Mouse (Mus musculus) lung, postnatal 14 days (tissue): ENCODE data around the gene Fam185a.

Experiments
- DNase-seq: peaks from one replicate; pipeline ENCODE4 v3.0.0; 2021

Gene Fam185a

DNA sequence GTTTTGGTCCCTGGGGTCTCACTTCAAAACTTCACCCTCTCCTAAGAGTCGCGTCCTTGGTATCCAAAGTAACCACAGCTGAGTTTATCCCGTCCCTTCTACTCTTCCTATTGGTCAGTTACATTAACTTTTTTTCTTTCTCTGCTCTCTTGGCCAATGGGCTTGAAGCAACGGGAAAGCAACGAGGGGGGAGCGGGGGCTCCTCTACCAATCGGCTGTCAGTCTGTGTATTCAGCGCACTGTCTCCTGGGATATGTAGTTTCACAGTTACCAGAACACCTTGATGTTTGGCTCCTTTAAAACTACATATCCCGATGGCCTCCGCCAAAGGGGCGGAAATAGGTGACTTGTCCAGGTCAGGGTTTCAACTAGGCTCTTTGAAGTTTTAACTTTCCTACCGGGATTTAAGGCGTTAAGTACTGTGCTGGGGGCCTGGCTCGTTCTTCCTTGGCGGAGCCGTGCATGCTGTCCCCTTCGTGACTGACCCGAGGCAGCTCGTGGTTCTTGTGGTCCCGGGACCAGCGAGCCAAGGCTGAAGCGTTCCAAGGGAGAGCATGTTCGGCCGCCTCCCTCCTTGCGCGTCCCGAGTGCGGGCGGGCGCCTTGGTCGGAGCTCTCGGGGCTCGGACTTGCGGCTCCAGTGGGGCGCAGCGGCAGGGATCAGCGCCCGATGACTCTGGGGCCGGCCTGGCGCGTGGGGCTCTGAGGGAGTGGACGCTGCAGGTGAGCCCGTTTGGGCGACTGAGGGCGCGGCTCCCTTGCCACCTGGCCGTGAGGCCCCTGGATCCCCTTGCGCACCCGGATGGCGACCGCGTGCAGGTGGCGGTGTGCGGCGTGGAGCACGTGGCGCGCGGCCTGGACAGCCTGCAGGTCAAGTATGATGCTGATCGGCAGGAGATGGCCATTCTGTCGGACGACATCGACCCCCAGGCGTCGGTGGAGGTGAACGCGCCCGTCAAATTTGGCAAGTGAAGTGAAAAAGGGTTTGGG is at the start of gene Fam185a, which contains the start of gene Ccdc146:
Gene Fam185a, plus strand, starts transcription at position 345 of the 989 bp plus-strand sequence.
Gene Ccdc146, minus strand, starts transcription at position 64 of the 989 bp plus-strand sequence.
- peak; percentile 90 for DNase-seq

DNA sequence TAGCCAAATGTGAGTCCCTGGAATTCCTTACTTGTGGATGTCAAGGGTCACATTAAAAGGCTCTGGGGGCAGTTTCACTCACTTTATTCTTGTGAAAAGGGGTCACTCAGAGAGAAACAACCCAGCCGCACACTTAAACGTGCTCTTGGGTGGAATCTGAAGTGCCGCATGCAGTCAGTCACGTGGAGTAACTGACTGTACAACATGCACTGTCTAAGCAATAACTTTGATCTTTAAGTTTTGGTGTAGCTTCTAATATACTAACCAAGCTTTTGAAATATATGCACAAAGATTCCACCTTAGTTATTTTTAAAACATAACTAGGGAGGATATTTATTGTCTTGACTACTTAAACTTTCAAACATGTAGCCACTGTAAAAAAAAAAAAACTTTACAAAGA is 47.8 kb upstream of the Fam185a start:
- no peak for DNase-seq

DNA sequence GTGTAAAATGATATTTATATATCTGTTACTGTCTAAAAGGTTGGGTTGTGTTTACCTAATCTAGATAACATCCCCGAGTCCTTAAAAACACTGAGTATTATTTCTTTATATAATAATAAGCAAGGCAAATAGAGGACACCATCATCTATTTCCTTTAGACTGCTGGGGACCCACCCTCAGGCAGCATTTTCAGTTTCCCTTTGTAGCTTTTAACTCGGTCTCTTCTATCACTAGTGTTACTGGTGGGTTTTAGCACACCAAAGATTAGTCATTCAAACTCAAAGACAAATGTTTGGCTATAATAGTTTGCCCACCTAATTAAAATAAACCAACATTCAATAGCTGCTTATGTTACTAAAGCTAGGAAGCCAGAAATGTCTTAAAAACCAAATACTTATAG is 46.4 kb upstream of the Fam185a start:
- no peak for DNase-seq

DNA sequence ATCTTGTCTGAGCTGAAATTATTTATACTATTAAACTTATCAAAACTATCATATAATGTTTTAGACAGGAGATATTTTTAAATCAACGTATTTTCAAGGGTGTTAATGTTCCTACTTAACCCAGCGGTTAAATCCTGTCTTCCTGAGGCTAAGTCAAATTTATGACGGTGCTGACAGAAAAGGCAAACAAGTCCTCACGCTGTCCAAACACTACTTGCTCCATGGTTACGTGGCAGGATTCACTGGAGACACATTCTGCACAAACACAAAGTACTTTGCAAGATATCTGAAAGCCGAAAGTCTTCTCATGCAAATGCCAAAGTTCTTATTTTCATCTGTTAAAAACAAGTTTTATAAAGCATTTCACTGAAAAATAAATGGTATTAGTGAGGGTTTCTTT is 42.8 kb upstream of the Fam185a start:
- DNase-seq, result no peak

DNA sequence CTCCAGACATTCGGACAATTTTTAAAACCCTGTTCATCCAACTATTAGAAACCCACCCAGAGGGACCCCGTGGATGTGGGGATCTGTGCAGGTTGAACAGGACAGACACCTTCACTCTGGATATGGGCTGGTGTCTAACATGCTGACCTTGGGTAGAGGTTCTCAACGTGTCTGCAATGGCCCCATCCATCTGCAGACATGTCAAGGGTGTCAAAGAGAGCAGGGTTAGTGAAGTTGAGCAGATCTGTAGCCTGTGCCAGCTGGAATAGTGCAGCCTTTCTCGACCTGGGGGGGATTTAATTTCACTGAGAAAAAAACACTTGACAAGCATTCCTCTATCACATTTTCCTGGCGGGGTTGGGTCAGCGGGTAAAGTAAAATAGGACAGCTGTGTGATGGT is 42.1 kb upstream of the Fam185a start:
- DNase-seq, result no peak

DNA sequence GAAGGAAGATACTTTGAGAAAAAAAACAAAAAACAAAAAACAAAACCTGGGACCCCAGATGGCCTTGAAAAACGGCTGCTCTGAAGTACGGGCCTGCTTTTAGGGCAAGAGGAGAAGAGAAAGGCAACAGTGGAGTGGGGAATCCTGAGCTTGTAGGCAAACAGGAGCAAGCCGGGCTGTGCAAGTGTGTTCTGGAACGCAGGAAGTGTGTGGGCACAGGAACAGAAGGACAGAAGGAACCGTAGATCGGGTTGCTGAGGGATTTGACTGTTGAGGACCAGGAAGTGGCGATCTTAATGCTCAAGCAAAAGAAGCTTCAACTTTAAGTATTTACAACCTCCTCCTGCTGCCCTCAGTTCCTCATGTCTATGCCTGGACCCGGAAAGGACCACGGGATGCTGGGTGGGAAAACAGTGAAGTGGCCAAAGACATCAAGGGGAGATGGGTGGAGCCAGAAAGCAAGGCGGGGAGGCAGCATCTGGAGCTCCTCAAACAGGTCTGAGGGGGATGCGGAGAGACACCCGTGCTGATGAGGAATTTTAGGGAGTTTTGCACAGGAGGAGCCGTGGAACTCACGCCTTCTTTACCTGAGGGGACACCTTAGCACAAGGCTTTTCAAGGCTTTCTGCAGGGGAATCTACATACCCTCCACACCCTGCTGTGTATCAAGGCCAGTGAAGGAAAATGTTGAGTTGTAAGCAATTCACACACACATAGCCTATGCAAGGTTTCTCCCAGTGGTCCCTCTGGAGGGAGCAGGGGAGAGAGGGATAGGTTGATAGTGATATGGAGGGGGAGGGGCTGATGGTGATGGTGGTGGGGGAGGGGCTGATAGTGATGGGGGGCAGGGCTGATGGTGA is 41.1 kb upstream of the Fam185a start:
- DNase-seq, result no peak

DNA sequence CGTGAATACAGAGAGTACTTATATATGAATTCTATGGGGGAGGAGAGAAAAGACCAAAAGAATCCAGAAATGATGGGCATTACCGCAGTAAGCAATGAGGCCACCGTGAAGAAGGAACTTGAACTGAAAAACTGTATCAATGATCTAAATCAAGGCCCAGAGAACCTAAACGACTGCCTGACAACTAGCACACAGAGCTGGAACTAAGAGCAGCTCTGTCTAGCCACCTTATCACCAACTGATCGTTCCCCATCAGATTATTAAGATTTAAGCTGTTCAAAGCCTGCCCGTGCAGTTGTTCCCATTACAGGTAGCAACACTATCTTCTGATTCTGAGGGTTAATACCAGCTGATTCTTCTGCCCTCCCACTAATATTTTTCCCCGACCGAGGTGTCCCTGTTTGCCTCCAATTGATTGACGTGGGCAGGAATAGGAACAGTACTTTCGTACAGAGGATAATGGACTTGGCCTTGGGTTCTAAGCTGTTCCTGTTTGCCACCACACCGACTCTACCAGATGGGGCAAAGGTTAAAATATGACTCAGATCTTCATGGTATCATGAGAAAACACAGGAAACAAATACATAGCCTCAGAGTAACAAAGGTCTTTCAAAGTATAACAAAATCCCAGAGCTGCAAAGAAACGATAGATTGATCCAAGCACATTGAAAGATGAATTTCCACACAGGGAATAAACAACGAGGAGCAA is 40.4 kb upstream of the Fam185a start:
- DNase-seq, result no peak

DNA sequence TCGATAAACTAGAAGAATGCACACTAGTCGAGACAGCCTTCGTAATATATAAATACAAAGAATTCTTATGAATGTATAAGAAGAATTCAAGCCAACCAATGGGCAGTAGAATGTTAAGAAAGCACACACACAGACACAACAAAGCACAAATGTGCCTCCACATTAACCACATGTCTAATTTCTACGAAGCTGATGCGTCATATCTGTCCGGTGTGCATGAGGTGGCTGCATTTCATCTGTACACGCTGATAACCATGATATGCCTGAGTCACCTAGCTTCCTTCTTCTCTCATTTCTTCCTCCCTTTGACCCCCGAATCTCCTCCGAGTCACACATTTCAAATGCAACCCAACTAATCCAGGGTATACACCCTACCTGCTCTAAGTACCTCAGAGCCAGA is 39.8 kb upstream of the Fam185a start:
- DNase-seq, result no peak

DNA sequence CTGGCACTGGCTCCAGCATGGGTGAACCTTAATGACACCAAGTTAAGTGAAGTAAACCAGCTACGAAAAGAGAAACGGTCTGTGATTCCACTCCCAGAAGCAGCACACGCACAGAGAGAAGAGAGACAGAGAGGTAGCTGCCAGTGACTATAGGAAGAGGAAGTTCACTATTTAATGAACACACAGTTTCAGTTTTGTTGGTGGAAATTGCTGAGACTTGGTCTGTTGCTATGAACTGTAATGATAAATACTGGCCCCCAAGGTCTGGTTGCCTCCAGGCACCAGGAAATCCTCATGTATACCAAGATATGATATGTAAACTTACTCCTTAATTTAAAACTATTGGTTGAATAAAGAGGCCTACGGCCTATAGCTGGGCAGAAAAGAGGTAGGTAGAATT is 38.3 kb upstream of the Fam185a start:
- no peak for DNase-seq

DNA sequence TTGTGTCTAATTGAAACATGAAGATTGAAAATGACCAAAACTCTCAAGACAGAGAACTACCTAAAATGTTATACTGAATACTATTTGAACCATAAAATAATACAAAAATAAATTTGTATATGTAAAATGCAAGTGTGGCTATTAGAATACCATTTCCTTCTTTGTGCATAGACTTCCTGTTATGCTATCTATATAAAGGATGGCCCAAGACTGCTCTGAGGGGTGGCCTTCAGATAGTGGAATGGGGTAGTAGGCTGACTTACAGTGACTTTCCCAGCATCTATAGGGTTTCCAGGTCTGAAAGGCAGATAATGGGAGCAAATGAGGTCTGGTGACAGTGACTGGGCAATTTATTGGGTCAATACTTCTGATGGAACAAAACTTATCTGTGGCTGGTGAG is 37.4 kb upstream of the Fam185a start:
- DNase-seq, result no peak

DNA sequence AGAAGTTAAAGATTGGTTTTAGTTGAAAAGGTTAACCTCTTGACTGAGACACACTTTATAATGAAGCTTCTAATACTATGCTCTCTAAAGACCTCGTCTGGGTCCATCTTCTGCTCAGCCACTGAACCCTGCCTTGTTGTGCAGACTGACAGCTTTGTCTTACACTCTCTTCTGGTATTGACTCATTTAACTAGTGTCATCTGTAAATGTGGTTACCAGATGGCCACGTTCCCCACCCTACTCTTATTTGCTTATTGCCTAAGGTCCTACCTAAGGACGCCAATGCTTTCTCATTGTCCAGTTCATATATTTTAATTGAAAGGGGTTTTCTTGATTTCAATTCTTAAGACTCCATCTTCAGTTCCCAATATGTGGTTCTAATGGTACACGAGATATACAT is 35.9 kb upstream of the Fam185a start:
- DNase-seq, result no peak

DNA sequence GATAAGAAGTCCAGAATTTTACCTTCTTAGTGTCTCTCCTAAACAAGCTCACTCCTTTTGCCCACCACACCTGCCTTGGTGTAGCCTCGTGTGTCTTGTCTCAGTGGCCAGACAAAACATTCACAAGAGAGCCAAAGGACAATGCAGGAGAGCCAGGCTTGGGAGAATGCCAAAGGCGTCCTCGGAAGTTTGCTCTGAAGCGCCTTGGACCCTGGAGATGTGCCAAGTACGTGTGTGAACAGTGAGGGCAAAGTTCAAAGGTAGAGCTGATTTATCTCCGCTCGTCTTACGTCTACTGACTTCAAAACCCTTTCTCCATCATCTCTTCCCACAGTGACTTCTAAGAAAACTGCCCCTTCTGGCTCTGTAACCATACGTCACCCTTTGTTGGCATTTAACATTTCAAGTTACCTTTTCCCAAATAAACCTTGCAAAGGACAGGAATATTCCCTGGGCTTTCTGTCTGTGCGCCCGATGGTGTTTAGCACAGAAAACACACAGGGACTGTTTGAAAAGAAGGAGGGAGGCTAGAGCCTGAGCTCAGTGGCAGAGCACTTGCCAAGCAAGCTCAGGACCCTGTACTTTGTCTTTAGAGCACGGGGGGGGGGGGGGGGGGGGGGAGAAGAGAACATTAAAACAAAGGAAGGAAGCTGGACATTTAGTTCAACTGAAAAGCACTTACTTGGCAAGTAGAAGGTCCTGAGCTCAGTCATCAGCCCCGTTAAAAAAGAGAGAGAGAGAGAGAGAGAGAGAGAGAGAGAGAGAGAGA is 33.0 kb upstream of the Fam185a start:
- DNase-seq, result peak; percentile 45

DNA sequence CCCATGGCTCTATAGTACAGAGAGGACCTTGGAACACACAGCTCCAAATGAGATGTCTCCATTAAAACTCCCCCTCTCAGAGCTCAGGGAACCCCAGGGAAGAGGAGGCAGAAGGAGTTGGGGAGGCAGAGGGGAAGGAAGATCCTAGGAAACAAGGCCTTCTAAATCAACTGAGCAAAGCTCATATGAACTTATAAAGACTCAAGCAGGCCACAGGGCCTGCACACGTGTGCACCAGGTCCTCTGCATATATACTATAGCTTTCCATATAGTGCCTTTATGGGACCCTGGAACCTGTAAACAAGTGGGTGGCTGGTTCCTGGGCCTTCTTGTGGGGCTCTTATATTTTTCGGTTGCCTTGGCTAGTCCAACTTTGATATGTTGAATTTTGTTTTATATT is 30.2 kb upstream of the Fam185a start:
- DNase-seq, result no peak

DNA sequence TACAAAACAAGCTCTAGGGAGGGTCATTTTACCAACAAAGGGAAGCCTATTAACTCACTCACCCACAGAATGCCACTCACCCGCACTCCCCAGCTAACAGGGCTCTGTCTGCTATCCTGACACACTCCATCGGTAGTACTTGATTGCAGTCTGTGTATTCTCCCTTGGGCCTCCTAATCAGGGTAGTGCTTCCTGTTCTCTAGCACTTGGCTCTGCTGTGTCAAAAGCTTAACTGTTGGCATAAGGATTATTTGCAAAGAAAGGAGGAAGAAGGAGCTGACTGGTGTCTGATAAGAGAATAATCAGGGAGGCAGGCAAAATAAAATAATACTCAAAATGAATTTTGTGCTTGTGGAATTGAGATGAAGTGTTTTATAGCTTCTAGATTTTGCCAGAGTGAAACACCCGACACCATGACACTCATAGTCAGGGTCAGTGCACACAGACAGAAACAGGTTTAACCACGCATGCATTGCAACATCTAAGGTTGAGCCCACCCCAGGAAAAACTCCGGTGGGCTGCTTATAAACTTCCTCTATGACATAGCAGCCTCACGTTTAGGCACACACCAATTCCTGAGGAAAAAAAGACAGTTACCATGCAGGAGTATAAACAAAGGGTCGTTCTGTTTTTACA is 29.4 kb upstream of the Fam185a start:
- no peak for DNase-seq

DNA sequence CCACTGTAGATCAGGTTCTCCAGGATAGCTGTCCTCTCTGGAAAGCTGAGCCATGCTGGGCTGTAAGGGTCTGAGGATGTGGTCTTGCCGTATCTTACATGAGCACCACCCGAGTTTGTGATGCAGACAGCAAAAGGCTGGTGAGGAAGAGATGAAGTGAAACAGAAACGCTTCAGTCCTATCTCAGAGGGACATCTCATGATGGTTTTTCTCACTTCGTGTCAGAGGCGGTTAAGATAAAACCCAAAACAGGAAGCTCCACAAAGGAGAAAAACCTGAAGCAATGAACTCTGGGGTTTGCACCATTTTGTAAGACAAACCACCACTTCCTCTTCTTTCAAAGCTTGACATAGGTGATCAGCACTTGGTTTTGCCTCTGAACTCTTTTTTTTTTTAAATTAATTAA is 13.5 kb upstream of the Fam185a start:
- DNase-seq, result no peak

DNA sequence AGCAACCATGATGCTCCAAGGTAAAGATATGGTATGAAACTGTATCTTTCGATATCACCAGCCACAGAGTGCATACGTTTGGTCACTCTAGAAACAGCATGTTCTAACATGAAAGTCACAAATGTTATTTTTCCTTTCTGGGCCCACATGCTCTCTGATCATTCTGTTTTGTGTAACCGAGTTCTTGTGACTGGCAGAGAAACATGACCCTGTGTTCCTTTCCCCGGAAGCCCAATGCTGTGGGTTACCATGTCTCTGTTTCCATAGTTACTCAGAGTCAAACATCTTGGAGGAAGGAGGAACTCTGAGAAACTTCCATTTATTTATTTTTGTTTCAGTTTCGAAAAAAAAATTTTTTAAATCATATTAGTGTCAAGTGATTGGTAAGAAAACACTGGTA is 12.7 kb upstream of the Fam185a start:
- no peak for DNase-seq

DNA sequence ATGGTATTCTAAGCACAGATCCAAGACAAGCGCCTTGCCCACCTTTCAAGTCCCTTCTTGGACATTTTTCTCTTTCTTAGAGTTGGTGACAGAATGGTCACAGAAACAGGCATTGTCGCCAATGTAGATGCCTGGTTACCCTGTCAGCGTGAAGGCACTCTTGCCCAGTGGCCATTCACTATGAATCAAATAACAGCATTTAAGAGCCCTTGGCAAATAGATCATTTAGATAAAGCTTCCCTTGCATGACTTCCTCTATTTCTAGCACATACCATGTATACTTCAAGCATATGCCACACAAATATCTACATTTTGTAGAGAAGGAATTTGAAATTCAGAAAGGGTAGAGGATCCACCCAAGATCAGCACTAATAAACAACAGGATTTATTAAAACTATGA is 11.4 kb upstream of the Fam185a start:
- DNase-seq, result no peak

DNA sequence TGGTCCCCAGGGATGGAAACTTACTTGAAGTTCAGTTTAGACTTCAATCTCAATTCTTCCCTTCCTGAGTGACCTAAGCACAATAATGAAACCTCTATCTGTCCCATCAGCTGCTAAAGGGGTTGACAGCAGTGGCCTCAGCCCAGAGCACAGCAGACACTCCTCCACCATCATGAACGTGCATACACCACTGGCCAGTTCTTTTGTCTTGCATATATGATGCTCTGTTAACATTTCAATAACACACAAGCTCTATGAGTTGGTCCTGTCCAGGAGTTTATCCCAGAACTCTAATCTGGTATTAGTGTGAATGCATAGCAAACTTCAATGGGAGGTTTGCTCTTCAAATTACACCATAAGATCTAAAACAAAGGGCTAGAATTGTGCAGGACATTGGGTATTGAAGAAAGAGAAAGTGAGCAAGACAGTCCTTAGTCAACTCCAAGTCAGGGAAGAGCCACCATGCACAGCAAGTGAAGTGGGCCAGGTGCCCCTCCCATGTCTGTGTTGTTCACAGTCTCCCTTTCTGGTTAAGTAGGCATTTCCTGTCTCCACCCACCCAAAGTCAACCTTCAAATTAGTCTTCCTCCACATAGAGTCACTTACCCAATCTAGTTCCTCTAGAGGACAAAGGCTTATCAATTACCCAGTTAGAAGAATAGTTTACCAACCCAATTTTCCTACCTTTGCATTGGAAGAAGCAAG is 10.5 kb upstream of the Fam185a start:
- DNase-seq, result no peak

DNA sequence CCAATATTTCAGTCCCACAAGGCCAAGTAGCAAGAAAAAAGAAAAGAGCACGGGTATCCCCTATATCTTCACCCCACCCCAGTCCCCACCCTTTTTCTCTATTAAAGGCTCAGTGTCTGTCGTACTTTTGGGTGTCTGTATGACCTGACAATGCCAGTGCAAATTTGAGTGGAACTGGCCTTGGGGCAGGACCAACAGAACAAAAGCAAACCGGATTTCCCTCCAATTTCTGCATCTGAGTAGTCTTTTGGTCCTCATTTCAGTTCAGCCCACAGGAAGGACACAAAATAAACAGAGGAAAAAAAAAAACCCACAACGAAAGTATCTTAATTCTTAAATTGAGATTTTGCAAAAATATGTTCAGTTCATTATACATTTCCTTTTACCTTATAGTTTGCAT is 6.1 kb upstream of the Fam185a start:
- no peak for DNase-seq

DNA sequence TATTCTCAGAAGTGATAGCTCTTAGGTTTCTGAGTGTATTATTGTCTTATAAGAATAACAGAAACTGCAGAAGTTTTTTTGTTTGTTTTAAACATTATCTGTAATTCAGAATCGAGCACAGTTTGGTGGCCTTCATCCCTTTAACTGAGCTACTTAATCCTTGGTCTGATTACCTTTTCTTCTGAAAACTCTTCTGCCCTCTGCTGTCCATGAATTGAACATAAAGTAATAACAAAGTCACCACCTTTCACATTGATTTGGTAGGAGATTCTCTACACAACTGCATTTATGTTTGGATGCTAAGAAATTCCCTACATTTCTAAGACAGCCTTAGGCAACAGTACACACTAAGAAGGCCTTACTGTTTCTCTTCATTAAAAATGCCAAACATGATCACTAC is 4.1 kb upstream of the Fam185a start:
- DNase-seq, result no peak

DNA sequence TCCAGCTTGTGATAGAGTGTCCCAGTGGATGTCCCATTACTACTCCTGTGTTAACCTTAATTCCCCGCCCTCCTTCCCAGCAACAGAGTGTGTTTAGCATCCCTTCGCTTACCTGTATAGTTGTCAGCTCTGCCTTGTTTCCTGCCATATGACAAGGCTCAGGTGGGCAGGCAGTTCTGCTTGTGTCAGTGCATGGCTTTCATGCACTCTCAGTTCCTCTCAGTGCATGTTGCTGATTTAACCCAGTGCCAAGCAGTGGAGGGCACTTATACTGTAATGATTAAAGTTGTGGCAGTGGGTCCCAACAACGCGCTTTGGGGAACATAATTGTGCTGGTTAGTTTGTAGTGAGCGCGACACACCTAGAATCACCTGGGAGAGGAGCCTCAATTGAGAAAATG is 1.9 kb downstream of the Fam185a start:
- no peak for DNase-seq
